Mouse (Mus musculus) G1E (cell line): ENCODE results near the gene Nckap5.

Experiments
- CTCF ChIP-seq: IDR thresholded peaks from 2 replicates; pipeline ENCODE4 v1.5.1; 2012; ENCODE audit warnings: low read depth, low read length, inconsistent platforms, mixed read lengths
- POLR2AphosphoS5 ChIP-seq: IDR thresholded peaks from 2 replicates; pipeline ENCODE4 v1.6.1; 2012; ENCODE audit warnings: low read depth, low read length, inconsistent platforms; ENCODE audit not compliant: insufficient replicate concordance
- TAL1 ChIP-seq: conservative IDR thresholded peaks from 2 replicates; pipeline ENCODE4 v1.6.1; 2012; ENCODE audit warnings: low read depth, low read length, inconsistent platforms, mixed read lengths

GRCm38 (mm10) chr1:126442723-126443122 lies 387.9 kb downstream of the Nckap5 start:
- TF ChIP-seq TAL1: no peak
- TF ChIP-seq POLR2AphosphoS5: no peak
- TF ChIP-seq CTCF: no peak
